Mouse (Mus musculus) gastrocnemius, postnatal 14 days (tissue): ENCODE measurements around the gene Klf6. TPM values are rescaled to one million over a fixed set of nuclear protein-coding genes. Genes with fewer than 3 reads are reported as not detected.
A peak's percentile ranks its signal among the peaks of the same experiment; 100 is the strongest.

Experiments used
- DNase-seq: peaks from one replicate; pipeline ENCODE4 v3.0.0; 2021; ENCODE audit warnings: mixed read lengths
- intact Hi-C: fragments of 180-260 bp; cut with DNase I; formaldehyde crosslinking; loops from one replicate; pipeline ENCODE4 v1.15.1; 2025; ENCODE audit warnings: low total_unique reads
- long read RNA-seq, 2 experiments: library from polyadenylated mRNA; stranded (forward); transcript quantifications; one replicate each; pipeline ENCODE4 v2.0.0; 2021
- total RNA-seq, 2 experiments: library from RNA; stranded (reverse); gene quantifications; 2 replicates each; pipeline ENCODE4 v1.2.3; 2021

Gene Klf6
- total RNA-seq: 10 to 100 TPM; 21.8 to 32.9 TPM
- long read RNA-seq, experiment 1, full-length matches to known transcripts: 7 of 16 reads
- long read RNA-seq, experiment 1, partial matches to known transcripts: 0 of 16 reads
- long read RNA-seq, experiment 1, other reads (novel, unspliced or antisense): 9 of 16 reads
- long read RNA-seq, experiment 2, full-length matches to known transcripts: 16 of 22 reads
- long read RNA-seq, experiment 2, partial matches to known transcripts: 0 of 22 reads
- long read RNA-seq, experiment 2, other reads (novel, unspliced or antisense): 6 of 22 reads

DNA sequence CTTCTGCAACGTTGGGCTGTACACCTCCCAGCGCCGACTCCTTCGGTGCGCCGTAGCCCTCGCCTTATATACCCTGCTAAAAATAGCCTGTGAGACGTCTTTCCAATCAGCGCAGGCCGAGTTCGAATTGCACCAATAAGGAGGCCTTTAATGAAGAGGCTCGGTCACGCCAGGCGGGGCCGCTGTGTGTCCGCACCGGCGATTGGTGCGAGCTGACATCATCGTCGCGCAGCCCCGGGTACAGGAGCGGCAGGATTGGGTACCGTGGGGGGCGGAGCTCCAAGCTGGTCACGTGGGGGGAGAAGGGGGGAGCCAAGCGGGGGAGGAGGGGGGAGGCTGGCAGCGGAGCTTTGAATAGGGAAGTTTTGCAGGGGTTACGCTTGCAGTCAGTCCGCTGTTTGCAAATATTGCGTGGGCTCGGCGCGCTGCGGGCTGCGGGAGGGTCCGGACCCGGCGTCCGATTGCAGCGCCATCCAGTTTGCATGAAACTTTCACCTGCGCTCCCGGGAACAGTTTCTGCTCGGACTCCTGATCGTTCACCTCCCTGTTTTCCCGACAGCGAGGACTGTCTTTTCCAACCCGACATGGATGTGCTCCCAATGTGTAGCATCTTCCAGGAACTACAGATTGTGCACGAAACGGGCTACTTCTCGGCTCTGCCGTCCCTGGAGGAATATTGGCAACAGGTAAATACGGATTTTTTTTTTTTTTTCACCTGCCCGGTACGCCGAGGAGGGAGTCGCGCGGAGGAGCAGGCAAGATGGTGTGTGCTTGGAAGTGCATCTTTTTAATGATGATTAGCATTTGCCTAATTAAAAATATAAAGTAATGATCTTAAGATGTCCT, at the start of gene Klf6:
Gene Klf6, plus strand, starts transcription at position 326 of the 846 bp plus-strand sequence.
- DNase-seq: peak; percentile 100
- intact Hi-C loops: no loop called here

DNA sequence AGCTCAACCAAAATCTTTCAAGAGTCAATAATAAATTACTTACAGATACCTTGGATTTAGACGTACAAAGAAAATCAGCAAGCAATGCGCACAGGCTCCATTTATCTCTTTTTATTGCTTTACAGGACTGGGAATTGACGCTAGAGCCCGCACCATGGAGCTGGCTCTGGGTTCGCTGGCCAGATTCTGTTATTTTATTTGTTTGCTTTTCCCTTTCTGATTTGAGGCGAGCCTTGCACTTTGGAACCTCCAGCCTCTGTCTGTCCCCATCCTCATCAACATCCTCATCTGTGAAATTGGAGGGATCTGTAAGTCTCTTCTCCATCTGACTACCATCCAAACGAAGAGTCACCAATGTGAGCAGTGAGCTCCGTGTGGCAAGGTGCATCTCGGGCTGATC, 47.8 kb upstream of the Klf6 start:
- intact Hi-C loops: no loop called here
- no peak for DNase-seq

DNA sequence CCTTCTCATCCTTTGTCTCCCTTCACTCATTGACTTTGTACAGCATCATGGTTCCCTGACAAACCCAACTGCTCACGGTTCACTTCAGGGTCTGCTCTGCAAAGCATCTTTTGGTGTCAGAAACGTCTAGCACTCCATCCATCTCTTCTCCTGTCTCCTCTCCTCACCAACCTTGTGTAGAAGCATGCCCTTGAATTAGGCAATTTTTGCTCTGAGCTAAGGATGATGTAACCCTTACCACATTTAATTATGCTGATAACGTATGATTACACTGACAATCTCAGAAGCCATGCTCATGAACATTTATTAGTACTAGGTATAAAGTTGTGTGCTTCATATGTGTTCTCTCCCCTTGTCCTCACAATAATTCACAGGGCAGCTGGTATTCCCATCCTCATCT, 44.0 kb upstream of the Klf6 start:
- no peak for DNase-seq
- intact Hi-C loops: no loop called here

DNA sequence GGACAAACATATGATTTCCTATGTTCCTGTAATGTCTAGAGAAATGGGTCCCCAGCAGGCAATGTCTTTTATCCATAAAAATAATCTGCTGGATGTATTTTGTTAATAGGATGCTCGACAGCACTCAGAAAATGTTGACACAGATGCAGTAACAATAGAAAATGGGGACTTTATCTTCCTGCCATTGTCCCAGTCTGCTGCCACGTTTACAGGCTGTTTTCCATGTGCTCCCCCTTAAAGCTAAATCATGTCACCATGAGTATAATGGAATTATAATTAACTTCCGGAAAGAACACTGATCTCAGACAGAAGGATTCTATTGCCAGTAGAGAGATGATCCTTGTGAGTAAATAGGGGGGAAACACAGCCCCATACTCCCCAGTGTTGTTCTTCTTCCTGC, 42.1 kb upstream of the Klf6 start:
- intact Hi-C loops: no loop called here
- no peak for DNase-seq

DNA sequence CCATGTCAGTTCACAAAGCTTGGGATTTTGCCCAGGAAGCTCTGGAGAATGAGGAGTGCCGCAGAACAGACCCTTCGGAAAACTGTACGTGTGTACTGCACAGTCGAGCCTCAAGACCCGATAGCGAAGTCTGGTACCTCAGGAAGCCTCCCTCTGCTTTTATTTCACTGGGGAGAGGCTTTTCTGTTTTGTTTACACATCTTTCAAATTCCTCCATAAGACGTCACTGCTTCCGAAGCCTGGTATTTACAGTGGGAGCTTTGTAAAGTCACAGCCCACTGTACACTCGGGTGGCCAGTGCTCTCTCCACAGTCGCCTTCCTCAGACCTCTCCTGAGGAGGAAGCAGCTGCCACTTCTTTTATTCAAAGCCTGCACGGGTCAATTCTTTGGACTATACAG, 38.7 kb upstream of the Klf6 start:
- DNase-seq: no peak
- intact Hi-C loops: no loop called here

DNA sequence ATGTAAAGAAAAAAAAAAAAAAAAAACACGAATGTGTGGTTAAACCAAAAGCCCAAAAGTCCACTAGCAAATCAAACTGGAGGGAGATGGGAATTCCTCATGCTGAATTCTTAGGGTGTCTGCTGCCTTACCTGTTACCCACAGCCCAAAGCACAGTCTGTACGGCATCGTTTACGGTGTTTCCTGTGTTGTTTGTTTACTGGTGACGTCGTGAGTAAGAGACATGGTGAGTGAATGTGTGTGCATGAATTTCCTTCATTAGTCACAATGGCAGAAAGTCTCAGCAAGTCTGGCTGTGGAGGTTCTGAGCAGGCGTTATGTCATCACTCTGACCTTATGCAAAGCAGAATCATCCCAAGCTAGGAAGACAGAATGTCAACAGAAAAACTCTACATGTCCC, 38.1 kb upstream of the Klf6 start:
- intact Hi-C loops: no loop called here
- no peak for DNase-seq

DNA sequence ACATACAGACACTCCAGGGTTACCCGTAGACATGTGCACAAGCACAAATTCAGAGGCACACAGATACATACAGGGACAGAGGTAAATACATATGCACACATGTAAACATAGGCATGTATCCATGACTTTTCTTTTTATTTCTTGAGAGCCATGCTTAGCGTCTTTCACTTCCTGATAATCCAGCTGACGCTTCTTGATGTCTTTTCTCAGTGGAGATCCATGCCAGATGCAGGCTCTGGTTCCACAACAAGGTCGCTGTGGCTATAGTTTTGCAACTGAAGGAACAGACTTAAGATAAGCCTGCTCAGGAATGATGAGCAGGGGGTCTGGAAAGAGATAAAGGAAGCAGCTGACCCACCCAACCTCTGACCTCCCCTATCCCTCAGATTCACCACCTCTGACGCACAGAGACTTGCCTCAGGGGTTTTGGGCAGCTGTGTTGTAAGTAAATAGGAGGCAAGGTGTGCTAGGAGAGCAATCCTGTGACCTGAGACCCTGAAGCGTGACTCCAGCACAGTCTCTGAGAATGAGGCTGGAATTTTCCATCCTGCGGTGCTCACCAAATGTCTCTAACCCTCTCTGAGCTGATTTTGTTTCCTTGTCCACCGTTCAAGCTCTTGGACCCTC, 37.0 kb upstream of the Klf6 start:
- DNase-seq: no peak
- intact Hi-C loops: no loop called here

DNA sequence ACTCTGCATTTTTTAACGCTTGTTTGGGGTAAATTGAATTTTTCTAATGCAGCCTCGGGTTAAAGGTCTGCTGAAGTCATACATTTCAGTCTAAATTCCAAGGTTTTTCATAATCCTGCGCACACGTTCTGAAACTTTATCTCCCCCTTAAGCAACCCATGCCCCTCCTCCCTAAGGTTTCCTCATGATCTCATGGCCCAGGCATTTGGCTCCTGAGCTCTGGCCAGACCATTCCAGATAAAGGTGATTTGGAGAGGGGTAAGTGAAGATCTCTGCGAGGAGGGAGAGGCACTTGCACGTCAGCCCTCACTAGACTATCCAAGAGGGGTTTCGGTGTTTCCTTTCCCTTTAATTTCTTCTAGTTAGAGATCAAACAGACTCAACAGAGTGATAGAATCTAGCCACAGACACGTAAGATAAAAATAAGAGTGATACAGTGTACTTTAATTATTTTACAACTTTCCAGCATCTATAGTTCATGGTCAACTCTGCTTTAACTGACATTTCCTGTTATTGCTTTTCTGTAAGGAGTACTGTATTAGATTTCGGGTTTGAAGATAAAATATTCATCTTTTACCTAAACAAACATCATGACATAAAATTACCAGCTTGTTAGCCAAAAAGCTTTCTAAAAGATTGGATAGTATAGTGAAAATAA, 35.0 kb upstream of the Klf6 start:
- intact Hi-C loops: no loop called here
- no peak for DNase-seq

DNA sequence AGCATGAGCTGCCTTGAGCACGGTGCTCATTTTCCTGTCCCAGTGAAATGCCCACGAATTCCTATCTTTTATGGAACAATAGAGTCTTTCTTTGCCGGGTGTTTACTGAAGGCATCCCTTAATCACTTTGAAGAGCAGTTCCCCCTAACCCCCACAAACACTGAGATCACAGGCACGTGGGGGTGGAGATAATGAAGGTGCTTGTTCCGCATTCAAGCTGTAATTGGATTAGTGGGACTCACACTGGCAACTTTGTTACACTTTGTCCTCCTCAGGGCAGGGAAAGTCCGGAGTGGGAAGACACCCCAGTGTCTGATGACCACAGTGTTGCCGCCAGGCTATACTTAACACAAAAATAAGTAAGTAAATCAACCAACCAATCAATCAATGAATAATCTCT, 29.3 kb upstream of the Klf6 start:
- intact Hi-C loops: no loop called here
- no peak for DNase-seq

DNA sequence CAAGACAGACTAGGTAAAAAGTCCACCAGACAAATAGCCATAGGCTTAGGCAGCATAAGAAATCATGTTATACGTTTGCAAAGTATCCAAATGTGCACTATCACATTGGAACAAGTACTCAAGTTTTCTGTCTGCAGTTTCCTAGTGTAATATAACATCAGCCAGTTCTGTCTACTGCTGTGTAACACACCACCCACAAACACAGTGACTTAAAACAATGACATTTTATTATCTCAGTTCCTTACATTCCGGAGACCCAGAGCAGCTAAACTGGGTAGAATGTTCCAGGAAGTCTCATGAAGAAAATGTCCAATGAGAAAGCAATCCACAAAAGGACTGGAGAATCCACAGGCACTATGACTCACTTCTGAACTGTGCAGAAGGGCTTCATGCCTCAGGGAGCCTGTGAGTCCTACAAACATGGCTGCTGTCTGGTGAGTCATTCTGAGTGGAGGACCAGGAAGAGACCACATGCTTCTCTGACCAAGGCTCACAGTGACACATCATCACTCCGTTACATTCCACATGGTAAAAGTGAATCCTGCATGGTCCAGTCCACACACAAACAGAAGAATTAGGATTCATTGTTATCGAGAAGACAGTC, 24.0 kb upstream of the Klf6 start:
- intact Hi-C loops: no loop called here
- no peak for DNase-seq

DNA sequence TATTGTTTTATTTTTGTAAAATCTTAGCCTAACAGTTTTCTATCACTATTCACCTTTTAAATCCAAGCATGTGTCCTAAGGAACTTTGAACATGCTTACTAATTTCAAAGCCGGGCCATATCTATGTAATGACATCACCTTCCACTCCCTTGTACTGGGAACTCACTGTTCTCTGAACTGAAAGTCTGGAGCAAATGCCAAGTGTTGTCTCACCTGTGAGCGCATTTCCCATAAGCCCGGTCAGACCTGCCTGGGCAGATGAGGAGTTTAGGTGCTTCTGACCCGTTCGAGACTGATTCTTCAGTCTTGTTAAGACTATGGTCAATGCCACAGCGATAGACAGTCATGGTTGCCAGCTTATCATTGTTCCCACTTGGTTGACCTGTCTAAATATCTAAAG, 19.9 kb upstream of the Klf6 start:
- no peak for DNase-seq
- intact Hi-C loops: no loop called here

DNA sequence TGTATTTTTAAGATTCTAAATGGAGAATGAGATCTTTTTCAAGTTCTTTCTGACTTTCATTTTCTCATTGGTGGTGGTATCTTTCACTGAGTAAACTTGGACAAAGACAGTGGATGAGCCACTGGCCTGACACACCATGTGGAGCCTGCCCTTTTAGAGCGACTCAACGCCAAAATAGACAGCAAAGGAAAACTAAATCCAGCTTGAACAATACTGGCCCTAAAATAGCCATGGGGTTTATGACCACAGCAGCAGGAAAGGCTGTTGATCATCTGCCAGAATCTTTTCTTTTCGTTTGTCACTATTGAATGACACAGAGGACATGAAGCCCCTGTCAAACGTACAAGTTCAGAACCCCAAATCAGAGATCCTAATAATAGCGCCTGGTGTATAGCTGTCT, 18.4 kb upstream of the Klf6 start:
- DNase-seq: no peak
- intact Hi-C loops: no loop called here

DNA sequence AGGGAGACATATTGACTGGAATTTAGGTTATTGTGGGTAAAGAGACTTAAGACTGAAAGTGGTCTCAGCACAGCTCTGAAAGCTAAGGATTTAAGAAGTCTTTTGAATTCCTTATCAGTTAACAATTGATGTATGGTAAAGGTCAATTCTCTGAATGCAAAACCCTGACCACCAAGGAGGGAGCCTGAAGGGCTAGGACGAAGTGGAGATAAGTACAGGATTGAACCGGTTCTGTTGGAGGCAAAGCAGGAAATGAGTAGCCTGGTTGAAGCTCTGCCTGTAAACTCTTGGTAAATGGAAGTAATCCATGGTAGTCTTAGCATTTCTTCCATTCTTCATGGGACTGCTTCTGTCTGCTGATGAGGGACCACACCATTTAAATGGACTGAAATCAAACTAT, 17.5 kb upstream of the Klf6 start:
- intact Hi-C loops: no loop called here

DNA sequence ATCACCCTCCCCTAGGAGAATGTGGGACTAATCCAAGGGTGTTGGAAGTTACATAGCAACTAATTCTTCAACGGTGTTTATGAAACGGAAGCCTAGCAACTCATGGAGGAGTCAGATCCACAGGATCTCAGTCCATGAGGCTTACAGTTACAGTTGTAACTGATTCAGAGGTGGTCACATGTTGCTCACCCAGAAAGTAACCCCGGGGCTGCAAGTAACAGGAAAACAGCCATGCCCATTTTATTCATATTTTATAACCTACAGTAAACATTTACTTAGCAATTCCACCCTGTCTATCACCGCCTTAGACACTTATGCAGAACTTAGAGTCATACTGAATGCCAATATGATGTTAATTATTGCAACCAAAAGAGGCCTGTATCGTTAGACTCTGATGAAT, 16.9 kb upstream of the Klf6 start:
- intact Hi-C loops: no loop called here
- no peak for DNase-seq

More for the DNA sequence above, 17.5 kb upstream of the Klf6 start:
- no peak for DNase-seq

DNA sequence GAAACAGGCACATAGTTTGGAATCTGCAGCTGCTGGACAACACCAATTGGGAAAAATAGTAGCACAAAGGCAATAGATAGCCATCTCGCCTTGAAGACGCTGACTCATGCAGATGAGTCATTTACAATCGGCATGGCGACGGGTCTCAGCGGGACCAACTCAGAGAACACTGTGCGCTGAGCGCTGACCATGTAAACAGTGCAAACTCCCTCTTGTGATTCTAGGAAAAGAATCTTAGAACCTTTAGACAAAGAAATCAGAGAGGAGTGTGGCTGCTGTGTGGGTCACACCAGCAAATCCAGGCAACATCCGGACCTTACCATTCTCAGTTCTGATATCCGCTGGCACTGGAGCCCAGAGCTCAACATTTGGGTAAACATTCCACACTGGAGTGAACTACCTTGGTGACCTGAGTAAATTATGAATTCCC, 16.1 kb upstream of the Klf6 start:
- DNase-seq: peak; percentile 60
- intact Hi-C loops: no loop called here

DNA sequence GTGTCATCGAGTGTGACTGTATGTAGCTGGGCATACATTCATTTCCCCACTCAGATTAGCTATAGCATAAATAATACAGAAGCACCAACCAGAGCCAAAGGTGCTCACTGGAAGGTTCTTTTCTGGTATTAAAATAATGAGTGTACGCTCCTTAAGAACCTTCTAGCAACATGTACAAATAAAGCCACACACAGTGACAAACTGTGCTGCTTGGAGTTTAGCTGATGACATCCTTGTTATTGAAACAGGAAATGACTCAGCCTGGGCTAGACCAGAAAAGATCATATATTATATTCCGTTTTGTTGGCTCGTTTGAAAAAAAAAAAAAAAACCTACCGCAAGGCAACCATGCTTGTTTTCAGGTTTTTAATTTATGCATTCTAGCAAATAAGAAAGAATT, 15.7 kb upstream of the Klf6 start:
- DNase-seq: no peak
- intact Hi-C loops: no loop called here

DNA sequence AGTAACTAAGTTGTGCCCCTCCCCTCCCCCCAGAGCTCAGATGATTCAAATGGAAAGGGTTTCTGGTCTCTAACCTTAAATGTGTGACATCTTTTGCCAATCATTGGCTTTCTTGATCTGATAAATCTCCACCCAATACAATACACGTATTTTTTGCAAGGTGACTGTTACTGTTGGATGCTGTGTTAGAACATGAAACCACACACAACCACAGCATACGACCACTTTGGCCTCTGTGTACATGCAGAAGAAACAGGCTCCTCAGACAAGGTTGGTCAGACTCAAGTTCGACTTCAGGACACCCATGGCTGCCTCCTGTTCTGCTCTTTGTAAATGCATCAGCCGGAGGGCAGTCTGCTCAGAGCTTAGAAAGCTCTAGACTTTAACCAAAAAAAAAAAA, 14.4 kb upstream of the Klf6 start:
- DNase-seq: no peak
- intact Hi-C loops: no loop called here

DNA sequence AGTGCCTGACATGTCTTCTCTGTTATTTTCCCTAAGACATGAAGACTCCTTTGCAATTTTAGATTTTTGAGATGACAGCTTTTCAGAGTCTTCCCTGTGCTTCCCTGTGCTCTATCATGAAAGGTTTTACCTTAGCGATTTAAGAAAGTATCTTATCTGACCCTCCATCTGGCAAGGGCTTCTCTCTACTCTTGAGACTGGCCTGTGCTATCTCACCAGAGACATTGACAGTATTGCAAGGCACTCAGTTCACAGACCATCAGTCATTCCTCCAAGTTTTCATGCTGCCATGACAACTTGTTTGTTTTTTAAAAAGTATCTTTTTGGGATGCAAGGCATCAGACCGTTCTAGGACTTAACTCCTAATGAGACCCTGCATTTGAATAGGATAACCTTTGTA, 13.5 kb upstream of the Klf6 start:
- intact Hi-C loops: no loop called here
- DNase-seq: no peak

DNA sequence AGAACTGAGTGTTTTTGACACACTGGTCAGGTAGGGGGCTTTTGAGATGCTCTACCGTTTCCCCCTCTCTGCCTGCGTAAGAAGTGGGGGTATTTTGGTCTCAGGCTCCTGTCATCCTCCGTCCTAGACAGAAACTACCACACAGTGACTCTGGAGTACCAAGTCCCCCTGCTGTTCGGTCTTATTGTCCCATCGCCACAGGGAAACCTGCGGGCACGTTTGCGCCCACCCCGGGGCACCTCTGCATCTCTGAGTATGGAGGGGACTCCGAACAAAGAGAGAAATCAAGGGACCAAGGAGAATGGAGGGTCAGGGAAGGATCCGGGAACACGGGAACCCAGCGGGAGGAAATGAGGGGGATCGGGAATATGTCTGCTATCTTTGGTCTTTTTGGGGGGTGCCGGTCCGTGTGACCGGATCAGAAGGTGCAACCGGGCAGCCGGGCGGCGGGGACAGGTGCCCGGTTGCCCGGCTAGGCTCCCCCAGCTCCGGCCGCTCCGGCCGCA, 578 bp upstream of the Klf6 start:
- intact Hi-C loops: no loop called here
- DNase-seq: peak; percentile 47
